Mouse (Mus musculus) gastrocnemius, postnatal 25 days (tissue): ENCODE measurements around the gene Ifngr2. TPM values are rescaled to one million over a fixed set of nuclear protein-coding genes. Genes with fewer than 3 reads are reported as not detected.

Experiments
- DNase-seq: peaks from one replicate; pipeline ENCODE4 v3.0.0; 2022
- total RNA-seq, 2 experiments: library from RNA; stranded (reverse); gene quantifications; 1 replicate in 1 of 2; 2 replicates in 1 of 2; pipeline ENCODE4 v1.2.3; 2021

Gene Ifngr2
- total RNA-seq, 2 experiments from 2014 or later, result 50.5 to 71.4 TPM

DNA sequence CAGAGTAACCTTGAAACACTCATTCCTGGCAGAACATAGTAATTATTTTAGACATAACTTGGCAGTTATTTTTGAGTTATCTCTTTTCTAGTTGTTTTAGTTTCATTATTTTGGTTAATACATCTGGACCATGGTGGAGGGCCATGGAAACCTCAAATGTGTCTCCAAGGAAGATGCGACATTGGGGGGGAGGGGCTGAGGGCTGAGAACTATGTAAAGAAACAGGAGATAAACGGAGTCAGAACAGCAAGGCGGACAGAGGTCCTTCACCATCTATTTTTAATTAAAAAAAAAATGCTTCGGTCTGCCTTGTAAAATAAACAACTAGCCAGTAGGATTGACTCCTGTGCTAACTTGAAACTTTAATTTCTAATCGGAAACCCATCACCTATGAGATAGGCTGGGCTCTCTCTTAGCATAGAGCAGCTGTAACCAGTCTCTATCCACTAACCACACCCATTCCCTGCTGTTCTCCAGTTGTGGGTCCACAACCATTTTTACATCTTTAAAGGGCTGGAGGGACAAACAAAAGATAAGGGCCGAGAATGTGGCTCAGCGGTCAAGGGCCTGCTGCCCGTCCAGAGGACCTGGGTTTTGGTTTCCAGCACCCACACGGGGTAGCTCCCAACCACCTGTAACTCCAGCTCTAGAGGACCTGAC is 18.6 kb downstream of the Ifngr2 start:
- no peak for DNase-seq

DNA sequence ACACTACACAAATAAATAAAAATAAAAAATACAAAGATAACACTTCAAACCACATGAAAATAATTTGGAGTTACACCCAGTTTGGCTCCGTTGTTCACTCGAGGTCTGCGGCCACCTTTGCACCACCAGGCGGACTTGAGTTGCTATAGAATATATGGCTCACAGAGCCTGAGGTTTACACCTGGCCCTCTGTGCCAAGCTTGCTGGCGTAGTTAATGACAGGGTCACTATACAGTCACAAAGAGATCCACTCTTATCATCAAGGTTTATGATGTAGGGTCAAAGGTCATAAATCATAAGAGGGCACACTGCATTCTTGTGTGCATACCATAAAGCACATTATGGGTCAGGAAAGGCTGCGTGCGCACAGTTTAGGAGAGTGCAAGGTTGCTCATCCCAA is 19.1 kb downstream of the Ifngr2 start:
- DNase-seq, result no peak

DNA sequence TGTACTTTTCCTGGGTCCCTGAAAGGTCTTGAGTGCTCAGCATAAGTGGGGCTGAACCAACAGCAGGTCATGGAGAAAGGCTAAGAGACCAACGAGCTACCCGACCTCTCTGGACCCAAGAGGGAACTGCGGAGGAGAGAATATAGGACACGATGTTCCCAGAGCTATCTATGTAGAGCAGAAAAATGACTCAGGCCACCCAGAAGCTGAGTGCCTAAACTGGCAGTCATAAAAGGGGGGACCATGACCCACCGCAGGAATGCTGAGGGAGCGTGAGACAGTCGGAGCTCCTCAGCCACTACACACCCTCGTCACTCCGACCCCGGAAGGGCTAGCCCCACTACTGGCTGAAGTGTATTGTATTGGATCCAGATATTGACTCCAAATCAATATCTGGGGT is 22.1 kb downstream of the Ifngr2 start:
- DNase-seq, result no peak

DNA sequence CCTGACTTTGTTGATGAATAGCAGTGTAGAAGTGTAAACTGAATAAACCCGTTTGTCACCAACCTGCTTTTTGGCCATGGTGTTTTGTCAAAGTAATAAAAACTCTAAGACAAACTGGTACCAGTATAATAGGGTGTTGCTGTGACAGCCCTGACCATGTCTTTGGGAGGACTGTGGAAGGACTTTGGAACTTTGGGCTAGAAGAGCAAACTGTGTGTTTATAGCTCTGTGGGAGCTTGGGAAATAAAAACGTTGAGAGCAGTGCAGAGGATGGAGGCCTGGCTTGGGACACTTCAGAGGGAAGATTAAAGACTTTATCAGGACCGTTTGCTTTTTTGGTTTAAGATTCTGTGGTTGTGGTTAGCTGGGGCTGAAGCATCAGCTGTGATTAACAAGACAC is 24.2 kb downstream of the Ifngr2 start:
- DNase-seq, result no peak

DNA sequence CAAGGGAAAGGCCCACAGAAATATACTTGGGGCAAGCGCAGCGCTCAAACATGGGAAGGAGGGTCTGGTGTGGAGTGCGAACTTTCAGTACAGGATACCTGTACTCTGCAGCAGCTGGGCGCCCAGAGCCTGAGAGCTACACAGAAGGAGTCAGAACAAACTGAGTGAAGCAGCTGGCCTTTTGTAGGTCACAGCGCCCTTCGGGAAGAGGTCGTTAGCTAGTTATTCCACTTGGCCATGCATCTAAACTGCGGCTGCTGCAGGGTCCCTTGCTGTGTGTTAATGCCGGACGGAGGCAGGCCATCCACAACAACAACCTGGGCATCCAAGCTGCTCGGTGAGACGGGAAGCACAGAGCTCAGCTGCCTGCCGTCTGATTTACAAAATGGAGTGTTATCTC is 28.3 kb downstream of the Ifngr2 start:
- no peak for DNase-seq

DNA sequence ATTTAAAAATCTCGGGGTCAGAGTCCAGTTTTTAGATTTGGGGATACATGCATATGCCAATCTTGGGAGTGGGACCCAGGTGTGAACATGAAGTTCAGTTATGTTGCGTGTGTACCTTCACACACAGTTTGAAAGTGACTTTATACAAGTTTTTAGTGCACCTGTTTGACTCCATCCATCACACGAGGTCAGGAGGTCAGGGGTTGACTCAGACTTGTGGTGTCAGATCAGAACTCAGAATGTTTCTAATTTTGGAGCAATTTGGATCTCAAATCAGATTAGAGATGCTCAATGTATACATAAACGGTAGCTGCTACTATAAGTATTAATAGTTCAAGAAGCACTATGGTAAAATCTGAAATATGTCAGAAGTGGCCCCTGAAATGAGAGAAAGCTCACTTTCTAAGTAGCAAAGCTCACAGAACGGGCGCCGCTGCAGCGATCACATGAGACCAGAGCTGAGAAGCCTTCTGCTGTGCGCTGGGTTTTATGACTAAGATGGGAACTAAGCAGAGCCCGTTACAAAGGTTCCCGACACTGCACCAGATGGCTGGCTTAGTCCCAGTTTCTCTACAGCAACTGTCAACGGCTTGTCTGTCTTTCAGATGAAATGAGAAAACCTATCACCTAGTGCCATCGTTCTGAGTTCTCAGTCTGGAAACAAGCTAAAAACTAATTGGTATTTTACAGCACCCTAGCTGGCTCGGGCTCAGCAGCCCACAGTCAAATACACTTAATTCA is 32.3 kb downstream of the Ifngr2 start:
- DNase-seq, result no peak

DNA sequence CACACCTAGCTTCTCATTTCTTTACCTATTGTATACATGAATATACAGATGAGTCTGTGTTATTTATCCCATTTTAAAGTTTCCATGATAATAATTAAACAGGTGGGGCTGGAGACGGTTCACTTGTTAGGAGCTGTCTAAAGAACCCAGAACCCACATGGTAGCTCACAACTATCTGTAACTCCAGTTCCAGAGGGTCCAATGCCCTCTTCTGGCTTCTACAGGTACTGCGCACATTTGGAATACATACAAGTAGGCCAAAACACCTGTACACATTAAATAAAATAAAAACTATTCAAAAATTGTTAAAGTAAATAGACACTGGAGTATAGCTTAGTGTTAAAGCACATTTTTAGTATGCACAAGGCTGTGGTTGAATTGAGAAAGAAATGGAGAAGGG is 35.4 kb downstream of the Ifngr2 start:
- DNase-seq, result no peak

DNA sequence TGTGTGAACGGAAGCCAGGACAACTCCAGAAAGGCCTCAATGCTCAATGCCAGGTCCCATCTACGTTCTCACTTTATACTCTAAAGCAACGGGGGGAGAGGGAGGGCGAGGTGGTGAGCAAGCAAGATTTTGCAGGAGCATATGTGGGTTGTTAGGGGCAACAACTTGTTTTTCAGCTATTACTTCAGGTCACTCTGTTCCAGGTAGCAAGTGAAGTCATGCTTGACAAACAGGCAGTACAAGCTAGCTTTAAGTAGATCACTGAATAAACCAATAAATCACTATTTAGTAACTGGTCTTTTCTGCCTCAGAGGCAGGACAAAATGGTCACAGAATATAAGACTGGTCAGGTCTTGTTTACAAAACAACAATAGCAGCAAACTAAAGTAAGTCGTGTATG is 38.7 kb downstream of the Ifngr2 start:
- DNase-seq, result no peak

DNA sequence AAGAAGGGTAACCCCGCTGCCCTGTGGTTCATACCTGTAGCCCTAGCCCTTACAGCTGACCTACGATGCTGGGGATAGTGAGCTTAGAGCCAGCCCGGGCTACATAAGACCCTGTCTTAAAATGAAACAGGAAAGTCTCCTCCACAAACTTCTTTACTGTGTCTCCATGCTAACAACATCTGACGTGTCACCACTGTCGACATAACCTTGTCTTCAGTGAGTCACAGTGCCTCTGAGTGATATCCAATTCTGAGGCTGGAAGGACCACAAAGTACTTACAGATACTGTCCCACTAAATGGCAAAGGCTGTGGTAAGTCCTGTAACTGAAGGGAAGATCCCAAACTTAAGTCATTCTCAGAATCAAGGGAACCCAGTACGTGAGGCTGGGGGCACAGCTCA is 39.4 kb downstream of the Ifngr2 start:
- no peak for DNase-seq

DNA sequence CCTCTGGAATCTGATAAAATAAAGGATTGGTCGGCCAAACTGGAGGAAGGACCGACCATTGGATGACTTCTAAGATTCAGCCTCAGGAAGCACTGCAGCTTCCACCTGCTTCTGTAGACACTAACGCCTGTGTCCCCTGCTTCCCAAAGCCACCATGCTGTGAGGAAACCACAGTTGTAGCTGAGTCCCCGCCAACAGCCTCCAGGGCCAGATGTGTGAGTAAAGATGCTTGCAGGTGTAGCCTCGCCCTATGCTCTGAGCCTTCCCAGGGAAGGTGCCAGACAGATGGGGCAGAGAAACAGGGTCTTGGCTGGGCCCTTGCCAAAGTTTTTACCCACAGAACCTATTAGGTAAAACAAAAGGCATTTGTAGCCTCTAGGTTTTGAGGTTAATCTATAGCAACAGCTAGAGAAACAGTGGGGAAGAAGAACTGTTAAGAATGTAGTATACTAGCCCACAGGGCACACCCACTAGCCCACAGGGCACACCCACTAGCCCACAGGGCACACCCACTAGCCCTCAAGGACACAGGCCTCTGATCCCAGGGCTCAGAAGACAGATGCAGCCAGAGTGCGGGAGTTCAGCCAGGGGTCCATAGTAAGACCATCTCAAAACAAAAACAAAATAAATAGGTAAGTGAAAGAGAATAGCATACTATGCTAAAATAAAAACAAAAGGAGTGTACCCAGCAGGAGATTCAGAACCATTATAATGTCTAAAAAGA is 41.0 kb downstream of the Ifngr2 start:
- no peak for DNase-seq

DNA sequence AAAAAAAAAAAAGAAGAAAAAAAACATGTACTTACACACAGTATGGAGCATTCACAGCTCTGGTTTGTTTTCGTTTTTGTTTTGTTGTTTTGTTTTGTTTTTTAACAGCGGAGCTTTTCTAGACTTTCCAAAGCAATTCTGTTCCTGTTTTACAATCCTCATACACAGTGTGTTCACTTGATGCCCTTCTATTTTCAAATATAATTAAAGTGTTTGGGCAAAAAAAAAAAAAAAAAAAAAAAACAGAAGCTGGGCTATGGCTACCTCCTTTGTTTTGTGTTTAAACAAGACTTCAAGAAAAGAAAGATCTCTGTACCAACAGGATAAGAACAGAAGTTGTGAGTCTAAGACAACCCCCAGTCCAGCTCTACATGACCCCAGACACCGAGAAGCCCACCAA is 41.8 kb downstream of the Ifngr2 start:
- no peak for DNase-seq

DNA sequence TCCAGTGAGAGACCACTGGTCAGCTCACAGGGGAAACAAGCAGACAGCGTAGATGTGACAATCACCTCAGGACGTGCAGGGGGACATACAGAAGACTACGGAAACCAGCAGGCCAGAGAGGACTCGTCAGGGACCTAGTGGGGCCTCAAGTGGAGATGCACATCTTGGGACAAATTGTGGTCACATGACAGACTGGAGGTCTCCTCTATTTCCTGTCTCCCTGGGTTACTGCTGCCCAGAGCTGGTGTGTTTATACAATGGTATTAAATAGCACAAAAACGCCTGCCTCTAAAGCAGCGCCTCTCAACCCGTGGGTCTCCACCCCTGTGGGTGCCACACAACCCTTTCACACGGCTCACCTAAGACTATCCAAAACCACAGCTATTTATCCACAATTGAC is 45.3 kb downstream of the Ifngr2 start:
- no peak for DNase-seq

DNA sequence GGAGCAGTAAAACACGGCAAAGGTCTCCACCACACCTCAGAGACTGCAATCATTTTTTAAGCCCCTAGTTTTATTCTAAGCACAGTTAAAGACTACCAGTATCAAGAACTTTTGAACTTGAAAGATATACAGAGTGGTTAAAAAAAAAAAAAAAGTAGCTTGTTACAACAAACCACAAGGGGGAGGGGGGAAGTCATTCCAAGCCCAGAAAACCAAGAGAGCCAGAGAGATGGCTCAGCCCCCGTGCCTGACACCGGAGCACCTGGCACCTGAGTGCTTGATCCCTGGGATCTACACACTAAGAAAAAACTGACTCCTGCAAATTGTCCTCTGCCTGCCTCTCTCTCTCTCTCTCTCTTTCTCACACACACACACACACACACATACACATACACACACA is 46.4 kb downstream of the Ifngr2 start:
- no peak for DNase-seq

DNA sequence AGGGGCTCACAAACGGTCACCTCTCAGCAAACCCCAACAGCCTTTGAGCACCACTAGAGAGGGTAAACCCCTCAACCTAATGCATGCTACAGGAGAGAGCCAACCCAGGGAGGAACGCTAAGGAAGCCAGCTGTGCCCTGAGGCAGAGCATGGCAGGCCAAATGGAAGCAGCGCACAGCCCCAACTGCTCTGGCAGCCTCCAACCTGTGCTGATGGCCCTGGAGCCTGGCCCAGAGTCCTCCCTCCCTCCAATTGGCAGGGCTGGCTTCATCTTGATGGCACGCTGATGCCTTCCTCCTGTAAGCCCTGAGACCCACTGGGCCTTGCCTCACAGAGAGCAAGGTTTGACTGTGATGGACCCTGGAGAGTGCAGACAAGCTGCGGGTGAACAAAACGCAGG is 48.2 kb downstream of the Ifngr2 start:
- DNase-seq, result peak; percentile 69

DNA sequence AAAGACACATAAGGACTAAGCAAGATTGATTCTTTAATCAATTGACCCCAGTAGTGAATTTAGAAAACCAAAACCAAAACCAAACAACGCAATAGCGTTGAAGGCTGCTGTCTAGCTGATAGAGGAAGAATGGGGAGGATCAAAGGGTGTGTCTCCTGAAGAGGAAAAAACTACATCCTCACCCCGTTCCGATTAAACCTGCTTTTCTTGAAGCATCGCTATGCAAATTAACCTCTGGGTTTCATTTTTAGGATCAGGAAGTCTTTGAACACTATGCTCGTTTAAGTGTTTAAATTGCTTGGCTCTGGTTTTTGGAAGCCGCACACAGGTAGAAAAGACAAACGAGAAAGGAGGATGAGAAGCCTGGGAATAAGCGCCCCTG is 49.5 kb downstream of the Ifngr2 start:
- no peak for DNase-seq

DNA sequence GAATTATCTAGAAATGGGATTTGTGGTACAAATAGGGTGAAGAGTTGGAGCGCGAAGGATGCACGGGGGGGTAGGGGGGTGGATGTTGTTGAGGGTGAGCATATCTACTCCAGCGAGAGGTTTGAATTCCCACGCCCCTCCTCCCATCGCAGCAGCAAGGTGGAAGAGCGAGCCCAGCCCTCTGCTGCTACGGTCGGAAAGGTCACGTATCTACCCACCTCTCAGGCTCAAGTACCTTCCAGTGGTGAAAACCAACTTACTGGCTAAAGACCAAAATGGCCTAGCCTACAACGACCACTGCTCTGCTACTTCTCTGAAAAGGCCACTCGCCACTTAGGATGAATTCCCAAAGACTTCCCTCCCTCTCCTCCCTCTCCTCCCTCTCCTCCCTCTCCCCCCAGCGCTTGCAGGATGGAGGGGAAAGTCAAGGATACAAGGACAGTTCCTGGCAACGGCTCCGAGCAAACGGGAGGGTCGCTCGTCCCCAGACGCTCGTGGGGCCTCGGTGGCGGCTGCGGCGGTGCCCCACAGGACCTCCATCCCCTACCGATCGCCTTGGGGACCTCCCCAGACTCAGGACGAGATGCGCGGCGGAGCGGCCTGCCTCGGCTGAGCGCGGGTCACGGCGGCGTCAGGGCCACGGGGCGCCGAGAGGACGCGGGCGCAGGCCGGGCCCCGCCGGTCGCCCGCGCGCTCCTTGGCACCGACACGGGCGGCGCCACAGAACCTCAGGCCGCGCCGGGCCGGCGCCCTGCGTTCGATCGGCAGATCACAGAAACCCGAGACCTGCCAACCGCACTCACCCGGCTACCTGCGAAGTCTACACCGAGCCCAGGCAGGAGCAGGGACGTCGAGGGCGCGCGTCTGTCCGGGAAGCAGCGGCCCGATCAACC is 50.2 kb downstream of the Ifngr2 start:
- DNase-seq, result peak; percentile 19

DNA sequence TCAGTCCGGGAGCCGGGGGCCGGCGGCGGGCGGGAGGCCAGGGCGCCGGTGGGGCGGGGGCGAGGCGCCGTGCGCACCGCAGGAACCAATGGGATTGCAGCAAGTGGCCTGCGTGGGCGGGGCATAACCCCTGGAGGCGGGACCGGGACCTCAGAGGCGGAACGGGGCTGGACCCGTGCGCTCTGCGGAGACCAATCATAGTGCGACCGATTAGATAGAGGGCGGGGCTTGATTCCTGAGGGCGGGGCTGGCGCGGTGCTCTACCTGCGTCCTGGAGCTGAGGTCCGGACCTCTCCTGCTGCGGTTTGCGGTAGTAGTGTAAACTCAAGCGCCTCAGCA is 50.8 kb downstream of the Ifngr2 start, which contains the start of gene Tmem50b:
TSS of gene Tmem50b (minus strand) at position 129 of the 339 bp plus-strand sequence.
- peak; percentile 99 for DNase-seq

DNA sequence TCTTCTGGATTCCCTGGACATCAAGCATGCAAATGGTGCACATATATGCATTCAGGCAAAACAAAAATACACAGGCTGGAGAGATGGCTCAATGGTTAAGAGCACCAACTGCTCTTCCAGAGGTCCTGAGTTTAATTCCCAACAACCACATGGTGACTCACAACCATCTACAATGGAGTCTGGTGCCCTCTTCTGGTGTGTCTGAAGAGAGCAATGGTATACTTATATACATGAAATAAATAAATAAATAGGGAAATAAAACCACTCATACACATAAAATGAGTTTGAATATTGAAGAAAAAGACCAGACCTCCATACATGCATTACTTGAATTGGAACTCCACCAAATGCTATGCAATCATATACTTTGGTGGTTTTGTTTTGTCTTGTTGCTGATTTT is 52.4 kb downstream of the Ifngr2 start:
- DNase-seq, result no peak

DNA sequence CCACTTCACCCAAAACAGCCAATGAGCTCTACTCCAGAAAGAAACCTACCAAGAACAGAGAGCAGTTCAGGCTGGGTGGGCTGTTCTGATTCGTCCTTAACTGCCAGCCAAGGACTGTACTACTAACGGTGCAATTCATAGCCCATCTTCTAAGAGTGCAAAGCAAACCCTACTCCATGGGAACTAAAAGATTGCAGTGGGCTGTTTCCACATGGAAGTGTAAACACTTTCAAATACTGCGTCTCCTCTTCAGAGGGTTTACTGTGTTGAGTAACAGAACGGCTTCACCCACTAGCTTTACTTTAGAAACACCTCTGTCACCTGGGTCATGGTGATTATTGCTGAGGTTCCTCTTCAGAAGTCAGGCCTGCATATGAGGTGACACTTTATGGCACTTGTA is 54.2 kb downstream of the Ifngr2 start:
- no peak for DNase-seq

DNA sequence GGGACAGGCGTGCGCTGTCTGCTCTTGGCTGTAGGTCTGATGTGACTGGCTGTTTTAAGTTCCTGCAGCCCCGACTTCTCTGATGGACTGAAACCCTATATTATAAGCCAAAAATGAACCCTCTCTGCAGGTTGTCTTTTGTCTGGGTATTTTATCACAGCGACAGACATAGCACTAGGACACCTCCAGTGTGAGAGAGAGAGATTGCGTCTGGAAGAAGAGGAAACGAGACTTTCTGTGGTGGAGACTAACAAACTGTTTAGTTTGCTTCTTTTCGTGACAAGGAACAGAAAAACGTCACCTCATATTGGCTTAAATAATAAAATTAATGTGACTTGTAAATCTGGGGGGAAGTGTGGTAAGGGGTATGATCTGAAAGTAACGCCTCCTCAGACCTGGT is 54.8 kb downstream of the Ifngr2 start:
- DNase-seq, result no peak

DNA sequence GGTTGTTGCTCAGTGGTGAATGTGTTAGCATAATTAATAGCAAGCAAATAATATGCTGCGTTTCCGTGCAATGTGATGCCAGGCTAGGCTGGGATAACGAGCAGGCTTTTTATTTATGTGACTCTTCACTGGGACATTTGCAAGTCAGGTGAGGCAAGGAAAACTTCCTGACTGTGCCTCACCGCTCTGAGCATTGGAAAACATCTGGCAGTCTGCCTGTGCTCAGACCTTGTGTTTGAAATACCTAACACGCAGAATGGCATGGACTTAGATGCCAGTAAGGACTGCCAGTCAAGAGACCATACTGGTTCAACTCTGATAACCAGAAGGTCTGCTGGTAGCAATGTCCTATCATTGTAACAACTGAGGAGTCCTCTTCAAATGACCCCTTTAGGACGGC is 58.3 kb downstream of the Ifngr2 start:
- no peak for DNase-seq

DNA sequence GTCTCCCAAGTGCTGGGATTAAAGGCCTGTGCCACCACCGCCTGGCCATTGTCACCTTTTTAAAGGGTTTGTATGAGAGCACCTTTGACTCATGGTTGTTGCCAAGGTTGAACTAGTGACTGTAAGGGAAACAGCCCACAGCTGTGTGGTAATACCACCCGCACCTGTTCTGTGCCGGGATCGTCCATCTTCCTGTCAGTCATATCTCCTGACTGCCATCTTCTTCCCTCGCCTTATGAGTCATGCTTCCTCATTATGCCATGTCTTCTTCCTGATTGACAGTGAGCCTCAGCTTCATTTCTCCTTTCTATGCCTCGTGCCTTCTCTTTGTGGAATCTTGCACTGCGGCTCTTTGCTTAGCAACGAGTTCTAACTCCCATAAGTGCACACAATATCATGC is 60.1 kb downstream of the Ifngr2 start:
- DNase-seq, result no peak
